Mouse (Mus musculus): ENCODE measurements around the gene Nprl3.

- TF ChIP-seq POLR2A (IDR thresholded peaks at IDR 0.05; ENCODE audit: low read depth, low read length): no peak
- TF ChIP-seq CTCF (IDR thresholded peaks at IDR 0.05; ENCODE audit: extremely low read depth, insufficient read length, insufficient replicate concordance, low read depth, low read length): no peak
Measured at GRCm38 (mm10) chr11:32285031-32285775, 17.7 kb upstream of the Nprl3 start.

Data from small intestine, adult 2 months (tissue).